Mouse (Mus musculus): ENCODE data around the gene Tle4.
"Not testable (repeated sequence)": the region's sequence is repeated elsewhere in the genome, so short reads cannot be mapped to it uniquely, and the experiment has no call there.

Tle4 gene

GRCm38 (mm10) chr19:14597917-14598689 lies at the start of gene Tle4:
Gene Tle4, minus strand, starts transcription at chr19:14598051.
- DNase-seq = peak; percentile 100

- DNase-seq = no peak
These were observed 47.8 kb upstream of the Tle4 start for GRCm38 (mm10) chr19:14645666-14646065.

GRCm38 (mm10) chr19:14644756-14645155 lies 46.9 kb upstream of the Tle4 start:
- no peak for DNase-seq

- DNase-seq = not testable (repeated sequence)
These were observed 45.2 kb upstream of the Tle4 start for GRCm38 (mm10) chr19:14643091-14643490.

- no peak for DNase-seq
These were observed 44.8 kb upstream of the Tle4 start for GRCm38 (mm10) chr19:14642663-14643062.

GRCm38 (mm10) chr19:14635213-14635928 lies 37.5 kb upstream of the Tle4 start:
- DNase-seq = no peak

- DNase-seq = no peak
These were observed 25.5 kb upstream of the Tle4 start for GRCm38 (mm10) chr19:14623355-14623754.

- DNase-seq = no peak
These were observed 22.7 kb upstream of the Tle4 start for GRCm38 (mm10) chr19:14620534-14620933.

- DNase-seq = no peak
These were observed 22.0 kb upstream of the Tle4 start for GRCm38 (mm10) chr19:14619814-14620213.

- no peak for DNase-seq
These were observed 17.0 kb upstream of the Tle4 start for GRCm38 (mm10) chr19:14614816-14615215.

GRCm38 (mm10) chr19:14610542-14611317 lies 12.9 kb upstream of the Tle4 start:
- no peak for DNase-seq

GRCm38 (mm10) chr19:14600841-14601240 lies 3.0 kb upstream of the Tle4 start:
- no peak for DNase-seq

GRCm38 (mm10) chr19:14600354-14600753 lies 2.5 kb upstream of the Tle4 start:
- no peak for DNase-seq

GRCm38 (mm10) chr19:14599851-14600251 lies 2.0 kb upstream of the Tle4 start:
- peak; percentile 13 to 22 for DNase-seq

GRCm38 (mm10) chr19:14598690-14599288 lies 938 bp upstream of the Tle4 start:
- no peak for DNase-seq

GRCm38 (mm10) chr19:14596941-14597916 lies 622 bp downstream of the Tle4 start:
- peak; percentile 52 to 75 for DNase-seq

- no peak for DNase-seq
These were observed 1.4 kb downstream of the Tle4 start for GRCm38 (mm10) chr19:14596358-14596940.

- DNase-seq = no peak
These were observed 2.4 kb downstream of the Tle4 start for GRCm38 (mm10) chr19:14595390-14595997.

GRCm38 (mm10) chr19:14594537-14594936 lies 3.3 kb downstream of the Tle4 start:
- DNase-seq = no peak

- no peak for DNase-seq
These were observed 5.9 kb downstream of the Tle4 start for GRCm38 (mm10) chr19:14591809-14592535.

Data from cerebellum, adult 18-20 months (tissue).